Mouse (Mus musculus) kidney, postnatal 14 days (tissue): ENCODE data around the gene Olfr487.
"Not testable (repeated sequence)": the region's sequence is repeated elsewhere in the genome, so short reads cannot be mapped to it uniquely, and the experiment has no call there.

ENCODE experiments used
- DNase-seq: peaks from one replicate; pipeline ENCODE4 v3.0.0; 2022; ENCODE audit warnings: mixed read lengths

The Olfr487 gene

GRCm38 (mm10) chr7:108214536-108214935 is at the start of gene Olfr487:
Olfr487 (minus strand) TSS chr7:108214636.
- DNase-seq, result not testable (repeated sequence)

DNA sequence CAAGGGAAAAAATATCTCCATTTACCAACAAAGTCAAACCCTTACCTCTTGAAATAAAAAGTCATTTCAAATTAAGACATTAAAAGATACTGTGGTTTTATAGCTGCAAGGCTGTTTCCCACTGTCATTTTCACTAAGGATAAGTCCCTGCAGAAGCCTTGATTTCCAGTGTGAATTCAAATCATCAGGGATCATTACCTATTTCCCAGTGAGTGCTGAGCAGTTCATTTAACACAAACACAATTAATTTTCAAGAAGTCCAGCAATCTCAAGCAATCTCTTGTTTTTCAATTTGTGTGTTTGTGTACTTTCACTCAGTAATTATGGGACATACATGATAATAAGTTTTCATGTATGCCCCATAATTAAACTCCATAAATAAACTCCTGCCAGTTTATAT is 43.8 kb upstream of the Olfr487 start, which contains the start of gene Olfr488:
Gene Olfr488 (minus strand): TSS at position 101 of the 400 bp plus-strand sequence.
- no peak for DNase-seq

DNA sequence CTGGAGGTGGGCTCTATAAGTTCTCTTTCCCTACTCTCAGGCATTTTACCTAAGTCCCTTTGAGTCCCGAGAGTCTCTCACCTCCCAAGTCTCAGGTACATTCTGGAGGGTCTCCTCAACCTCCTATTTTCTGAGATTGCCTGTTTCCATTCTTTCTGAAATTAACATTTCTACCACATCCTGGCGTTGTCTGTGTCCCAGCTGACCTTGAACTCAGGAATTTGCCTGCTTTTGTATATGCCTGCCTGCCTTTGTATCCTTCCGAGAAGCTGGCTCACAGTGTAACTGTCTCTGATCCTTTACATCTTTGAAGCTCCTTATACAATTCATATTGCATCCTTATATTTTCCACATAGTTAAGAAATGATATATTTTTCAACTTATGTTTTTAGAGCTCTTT is 19.1 kb upstream of the Olfr487 start:
- DNase-seq, result no peak

GRCm38 (mm10) chr7:108196938-108197337 is 17.5 kb downstream of the Olfr487 start:
- no peak for DNase-seq

- not testable (repeated sequence) for DNase-seq
Measured at GRCm38 (mm10) chr7:108196337-108196736, 18.1 kb downstream of the Olfr487 start.

GRCm38 (mm10) chr7:108192714-108193113 is 21.7 kb downstream of the Olfr487 start:
- not testable (repeated sequence) for DNase-seq

DNA sequence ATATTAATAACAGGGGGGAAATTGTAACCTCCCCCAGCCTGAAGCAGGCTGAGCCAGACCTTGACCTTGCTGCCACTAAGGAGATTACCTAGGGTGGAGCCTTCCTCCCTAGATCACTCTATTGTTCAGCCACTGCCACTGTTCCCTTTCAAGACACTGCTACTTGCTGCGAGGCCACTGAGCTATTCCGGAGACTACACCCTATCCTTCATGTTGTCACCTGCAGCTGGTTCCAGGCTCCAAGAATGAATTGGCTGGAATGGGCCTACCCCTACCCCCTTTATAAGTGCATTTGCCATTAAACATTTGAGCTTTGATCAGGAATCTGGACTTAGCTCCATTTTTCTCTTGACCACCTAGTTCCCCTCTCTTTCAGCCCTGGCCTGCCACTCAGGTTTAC is 23.2 kb downstream of the Olfr487 start:
- DNase-seq, result not testable (repeated sequence)

DNA sequence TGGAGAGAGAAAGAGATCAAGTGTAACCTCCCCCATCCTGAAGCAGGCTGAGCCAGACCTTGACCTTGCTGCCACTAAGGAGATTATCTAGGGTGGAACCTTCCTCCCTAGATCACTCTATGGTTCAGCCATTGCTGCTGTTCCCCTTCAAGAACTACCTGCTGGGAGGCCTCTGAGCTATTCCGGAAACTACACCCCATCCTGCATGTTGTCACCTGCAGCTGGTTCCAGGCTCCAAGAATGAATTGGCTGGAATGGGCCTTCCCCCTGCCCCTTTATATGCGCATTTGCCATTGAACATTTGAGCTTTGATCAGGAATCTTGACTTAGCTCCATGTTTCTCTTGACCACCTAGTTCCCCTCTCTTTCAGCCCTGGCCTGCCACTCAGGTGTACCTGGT is 29.2 kb downstream of the Olfr487 start:
- not testable (repeated sequence) for DNase-seq

- DNase-seq, result not testable (repeated sequence)
Measured at GRCm38 (mm10) chr7:108184401-108184800, 30.0 kb downstream of the Olfr487 start.

- DNase-seq, result not testable (repeated sequence)
Measured at GRCm38 (mm10) chr7:108172642-108173041, 41.8 kb downstream of the Olfr487 start, which contains the start of gene Olfr486. Olfr486 (minus strand) TSS chr7:108172742.

DNA sequence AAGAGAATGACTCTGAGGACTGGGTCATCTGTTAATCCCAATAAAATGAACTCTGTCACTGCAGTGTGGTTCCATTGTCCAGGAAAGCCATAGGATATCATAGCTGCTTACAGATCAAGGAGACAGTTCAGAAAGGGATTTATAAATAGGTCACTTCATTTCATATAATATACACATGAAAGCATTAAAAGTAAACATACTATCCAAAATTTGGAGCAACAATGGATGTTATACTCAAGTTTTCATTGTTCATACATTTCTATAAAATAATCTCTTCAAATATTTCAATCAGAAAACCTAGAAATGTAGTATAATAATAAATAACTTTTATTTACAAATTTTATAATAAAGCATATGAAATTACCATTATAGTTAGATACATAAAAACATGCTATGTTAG is 54.7 kb downstream of the Olfr487 start, which contains the start of gene Olfr485:
Gene Olfr485 (minus strand): TSS at position 101 of the 400 bp plus-strand sequence.
- no peak for DNase-seq
